Mouse (Mus musculus): ENCODE results near the gene Tex264. TPM values are rescaled to one million over a fixed set of nuclear protein-coding genes. Genes with fewer than 3 reads are reported as not detected.

Tex264 gene
- polyA plus RNA-seq, 1 experiment, result 82.9 TPM

GRCm38 (mm10) chr9:106664856-106665255 is 20.9 kb downstream of the Tex264 start:
- TF ChIP-seq CTCF (IDR thresholded peaks at IDR 0.05; ENCODE audit: control insufficient read depth, insufficient read depth, insufficient replicate concordance, low read depth, low read length) (no peak), POLR2A (IDR thresholded peaks at IDR 0.05; ENCODE audit: control insufficient read depth, low read depth, low read length) (no peak)
- no peaks in the 10 kb centered on the region for H3K4me1 ChIP-seq (ENCODE audit: control insufficient read depth, insufficient read depth, low read length)
- no peaks in the 10 kb centered on the region for H3K27me3 ChIP-seq (ENCODE audit: control insufficient read depth, insufficient read depth, low read length)
- no peak overlapping the region for H3K4me3 ChIP-seq (ENCODE audit: control insufficient read depth, low read depth, low read length)
- no peak overlapping the region for H3K27ac ChIP-seq (ENCODE audit: control insufficient read depth, insufficient read depth, low read depth, low read length)
- H3K36me3 ChIP-seq (ENCODE audit: control insufficient read depth, insufficient read depth, low read length), result no peaks in the 10 kb centered on the region; the same call in 1 of the 2 replicates

GRCm38 (mm10) chr9:106664433-106664832 is 21.3 kb downstream of the Tex264 start:
- H3K36me3 ChIP-seq (ENCODE audit: control insufficient read depth, insufficient read depth, low read length), result no peaks in the 10 kb centered on the region; the same call in 1 of the 2 replicates
- H3K27ac ChIP-seq (ENCODE audit: control insufficient read depth, insufficient read depth, low read depth, low read length), result no peak overlapping the region
- TF ChIP-seq CTCF (IDR thresholded peaks at IDR 0.05; ENCODE audit: control insufficient read depth, insufficient read depth, insufficient replicate concordance, low read depth, low read length) (no peak), POLR2A (IDR thresholded peaks at IDR 0.05; ENCODE audit: control insufficient read depth, low read depth, low read length) (no peak)
- H3K27me3 ChIP-seq (ENCODE audit: control insufficient read depth, insufficient read depth, low read length), result no peaks in the 10 kb centered on the region
- no peak overlapping the region; the same call in 1 of the 2 replicates for H3K4me3 ChIP-seq (ENCODE audit: control insufficient read depth, low read depth, low read length)
- H3K4me1 ChIP-seq (ENCODE audit: control insufficient read depth, insufficient read depth, low read length), result no peaks in the 10 kb centered on the region

- no peak overlapping the region for H3K27ac ChIP-seq (ENCODE audit: control insufficient read depth, insufficient read depth, low read depth, low read length)
- no peaks in the 10 kb centered on the region for H3K27me3 ChIP-seq (ENCODE audit: control insufficient read depth, insufficient read depth, low read length)
- no peak for TF ChIP-seq CTCF (IDR thresholded peaks at IDR 0.05; ENCODE audit: control insufficient read depth, insufficient read depth, insufficient replicate concordance, low read depth, low read length)
- no peak for TF ChIP-seq POLR2A (IDR thresholded peaks at IDR 0.05; ENCODE audit: control insufficient read depth, low read depth, low read length)
- peak overlapping the region; percentile 37 for H3K4me3 ChIP-seq (ENCODE audit: control insufficient read depth, low read depth, low read length)
- H3K4me1 ChIP-seq (ENCODE audit: control insufficient read depth, insufficient read depth, low read length), result no peaks in the 10 kb centered on the region
- H3K36me3 ChIP-seq (ENCODE audit: control insufficient read depth, insufficient read depth, low read length), result no peaks in the 10 kb centered on the region; the same call in 1 of the 2 replicates
Observed at GRCm38 (mm10) chr9:106663200-106663599, 22.5 kb downstream of the Tex264 start.

GRCm38 (mm10) chr9:106659935-106660334 is 25.8 kb downstream of the Tex264 start:
- no peak overlapping the region for H3K27ac ChIP-seq (ENCODE audit: control insufficient read depth, insufficient read depth, low read depth, low read length)
- H3K36me3 ChIP-seq (ENCODE audit: control insufficient read depth, insufficient read depth, low read length), result no peaks in the 10 kb centered on the region
- H3K27me3 ChIP-seq (ENCODE audit: control insufficient read depth, insufficient read depth, low read length), result no peaks in the 10 kb centered on the region
- no peak overlapping the region for H3K4me3 ChIP-seq (ENCODE audit: control insufficient read depth, low read depth, low read length)
- no peaks in the 10 kb centered on the region; the same call in 1 of the 2 replicates for H3K4me1 ChIP-seq (ENCODE audit: control insufficient read depth, insufficient read depth, low read length)
- TF ChIP-seq CTCF (IDR thresholded peaks at IDR 0.05; ENCODE audit: control insufficient read depth, insufficient read depth, insufficient replicate concordance, low read depth, low read length) (no peak), POLR2A (IDR thresholded peaks at IDR 0.05; ENCODE audit: control insufficient read depth, low read depth, low read length) (no peak)

- TF ChIP-seq CTCF (IDR thresholded peaks at IDR 0.05; ENCODE audit: control insufficient read depth, insufficient read depth, insufficient replicate concordance, low read depth, low read length) (no peak), POLR2A (IDR thresholded peaks at IDR 0.05; ENCODE audit: control insufficient read depth, low read depth, low read length) (no peak)
- H3K4me1 ChIP-seq (ENCODE audit: control insufficient read depth, insufficient read depth, low read length), result no peaks in the 10 kb centered on the region; the same call in 1 of the 2 replicates
- H3K36me3 ChIP-seq (ENCODE audit: control insufficient read depth, insufficient read depth, low read length), result no peaks in the 10 kb centered on the region
- H3K4me3 ChIP-seq (ENCODE audit: control insufficient read depth, low read depth, low read length), result no peak overlapping the region
- H3K27me3 ChIP-seq (ENCODE audit: control insufficient read depth, insufficient read depth, low read length), result no peaks in the 10 kb centered on the region
- no peak overlapping the region for H3K27ac ChIP-seq (ENCODE audit: control insufficient read depth, insufficient read depth, low read depth, low read length)
Observed at GRCm38 (mm10) chr9:106659441-106659840, 26.3 kb downstream of the Tex264 start.

GRCm38 (mm10) chr9:106657592-106657991 is 28.1 kb downstream of the Tex264 start:
- Histone ChIP-seq H3K4me3 (ENCODE audit: control insufficient read depth, low read depth, low read length) (no peak overlapping the region), H3K27me3 (ENCODE audit: control insufficient read depth, insufficient read depth, low read length) (no peaks in the 10 kb centered on the region), H3K36me3 (ENCODE audit: control insufficient read depth, insufficient read depth, low read length) (no peaks in the 10 kb centered on the region), H3K4me1 (ENCODE audit: control insufficient read depth, insufficient read depth, low read length) (no peaks in the 10 kb centered on the region; the same call in 1 of the 2 replicates), H3K27ac (ENCODE audit: control insufficient read depth, insufficient read depth, low read depth, low read length) (no peak overlapping the region)
- TF ChIP-seq POLR2A (IDR thresholded peaks at IDR 0.05; ENCODE audit: control insufficient read depth, low read depth, low read length) (no peak), CTCF (IDR thresholded peaks at IDR 0.05; ENCODE audit: control insufficient read depth, insufficient read depth, insufficient replicate concordance, low read depth, low read length) (no peak)

GRCm38 (mm10) chr9:106656820-106657219 is 28.9 kb downstream of the Tex264 start:
- Histone ChIP-seq H3K4me1 (ENCODE audit: control insufficient read depth, insufficient read depth, low read length) (no peaks in the 10 kb centered on the region; the same call in 1 of the 2 replicates), H3K4me3 (ENCODE audit: control insufficient read depth, low read depth, low read length) (no peak overlapping the region), H3K27ac (ENCODE audit: control insufficient read depth, insufficient read depth, low read depth, low read length) (no peak overlapping the region)

More at GRCm38 (mm10) chr9:106656820-106657219, 28.9 kb downstream of the Tex264 start:
- TF ChIP-seq POLR2A (IDR thresholded peaks at IDR 0.05; ENCODE audit: control insufficient read depth, low read depth, low read length), result no peak
- no peak for TF ChIP-seq CTCF (IDR thresholded peaks at IDR 0.05; ENCODE audit: control insufficient read depth, insufficient read depth, insufficient replicate concordance, low read depth, low read length)
- H3K27me3 ChIP-seq (ENCODE audit: control insufficient read depth, insufficient read depth, low read length), result no peaks in the 10 kb centered on the region
- no peaks in the 10 kb centered on the region for H3K36me3 ChIP-seq (ENCODE audit: control insufficient read depth, insufficient read depth, low read length)
